Mouse (Mus musculus) bone marrow macrophage, adult 2 months (primary cell): ENCODE measurements around the gene Aspa. TPM values are rescaled to one million over a fixed set of nuclear protein-coding genes. Genes with fewer than 3 reads are reported as not detected.
"Not testable (repeated sequence)": the region's sequence is repeated elsewhere in the genome, so short reads cannot be mapped to it uniquely, and the experiment has no call there.

Experiments used
- H3K27ac ChIP-seq: 2 replicates; pipeline ENCODE4 v1.5.1; 2012; ENCODE audit warnings: low read depth, low read length; ENCODE audit not compliant: insufficient read depth
- H3K4me1 ChIP-seq: 2 replicates; pipeline ENCODE4 v1.6.1; 2012; ENCODE audit warnings: low read length; ENCODE audit not compliant: control insufficient read depth, insufficient read depth
- H3K4me3 ChIP-seq: 2 replicates; pipeline ENCODE4 v1.5.1; 2012; ENCODE audit warnings: mild to moderate bottlenecking, low read length, moderate library complexity; ENCODE audit not compliant: insufficient read depth
- CTCF ChIP-seq: IDR thresholded peaks from 2 replicates; pipeline ENCODE4 v1.5.1; 2012; ENCODE audit warnings: low read depth, mild to moderate bottlenecking, low read length, moderate library complexity
- POLR2A ChIP-seq: IDR thresholded peaks from 2 replicates; pipeline ENCODE4 v1.6.1; 2012; ENCODE audit warnings: mild to moderate bottlenecking, low read depth, low read length, borderline replicate concordance
- polyA plus RNA-seq: library from polyadenylated mRNA; stranded (reverse); fragments of >200 nt; gene quantifications from 2 replicates; pipeline ENCODE4 v1.2.4, GENCODE M21; 2012; ENCODE audit not compliant: missing spikeins, insufficient read depth, insufficient read length

Aspa gene
- 0.25 TPM in 1 of 2 replicates, not detected in the other for polyA plus RNA-seq

DNA sequence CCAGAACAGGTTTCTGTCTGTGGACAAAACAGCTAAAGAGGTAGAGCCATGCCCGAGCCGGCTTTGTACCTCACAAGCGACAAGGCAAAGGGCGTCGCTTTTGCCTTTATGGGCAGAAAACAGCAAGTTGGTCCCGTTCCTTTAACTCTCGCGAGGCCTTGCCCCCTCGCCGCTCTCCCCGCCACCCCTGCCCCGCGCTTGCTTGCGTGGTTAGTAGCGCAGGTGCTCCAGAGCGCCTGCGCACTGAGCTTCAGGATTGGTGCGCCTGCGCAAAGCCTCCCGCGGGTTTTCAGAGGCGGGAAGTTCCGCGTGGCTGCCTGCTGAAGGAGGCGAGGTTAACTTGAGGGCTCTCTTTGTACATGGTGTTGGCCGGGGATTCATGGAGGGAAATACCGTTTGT lies at the start of gene Aspa, which contains the start of the genes Gm49340 and Spata22:
TSS of gene Aspa (minus strand) at position 155 of the 400 bp plus-strand sequence.
TSS of gene Gm49340 (plus strand) at position 300 of the 400 bp plus-strand sequence.
TSS of gene Spata22 (plus strand) at position 300 of the 400 bp plus-strand sequence.
- H3K4me1 ChIP-seq, result peaks cover 7% of the 10 kb centered on the region; the same call in 1 of the 2 replicates
- no peak within 1 kb of the TSS for H3K4me3 ChIP-seq
- TF ChIP-seq POLR2A (no peak), CTCF (no peak)
- no peak within 1 kb of the TSS for H3K27ac ChIP-seq

DNA sequence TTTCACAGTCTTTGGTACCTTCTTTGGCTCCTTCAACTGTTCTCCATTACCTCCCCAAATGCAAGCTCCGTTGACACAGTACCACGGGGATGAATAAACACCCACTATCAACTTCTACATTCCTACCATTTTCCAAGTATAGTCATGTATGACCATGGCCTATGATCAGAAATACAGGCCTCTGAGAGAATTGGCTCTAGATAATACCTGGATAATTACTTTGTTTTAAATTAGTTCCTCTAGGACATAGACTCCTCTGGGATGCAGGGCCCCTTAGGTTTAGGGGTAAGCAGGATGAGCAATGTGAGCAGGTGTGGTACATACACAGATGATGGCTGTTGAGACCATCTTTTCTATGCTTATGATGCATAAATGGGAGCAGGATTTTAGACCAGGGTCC lies 41.5 kb upstream of the Aspa start, which contains the start of gene Olfr376:
TSS of gene Olfr376 (plus strand) at position 301 of the 400 bp plus-strand sequence.
- TF ChIP-seq CTCF (no peak), POLR2A (no peak)
- no peak within 1 kb of the TSS for H3K27ac ChIP-seq
- H3K4me3 ChIP-seq, result no peak within 1 kb of the TSS
- H3K4me1 ChIP-seq, result no peaks in the 10 kb centered on the region

- Histone ChIP-seq H3K4me1 (no peaks in the 10 kb centered on the region), H3K4me3 (no peak within 1 kb of the TSS), H3K27ac (no peak within 1 kb of the TSS)
- no peak for TF ChIP-seq CTCF
- no peak for TF ChIP-seq POLR2A
These were observed 21.1 kb upstream of the Aspa start, which contains the start of gene Olfr20 for GRCm38 (mm10) chr11:73350483-73350882. Gene Olfr20 (plus strand): TSS chr11:73350783.

- H3K4me3 ChIP-seq, result no peak overlapping the region
- no peaks in the 10 kb centered on the region for H3K4me1 ChIP-seq
- TF ChIP-seq POLR2A (no peak), CTCF (no peak)
- H3K27ac ChIP-seq, result no peak overlapping the region
These were observed 7.5 kb upstream of the Aspa start for GRCm38 (mm10) chr11:73336919-73337318.

DNA sequence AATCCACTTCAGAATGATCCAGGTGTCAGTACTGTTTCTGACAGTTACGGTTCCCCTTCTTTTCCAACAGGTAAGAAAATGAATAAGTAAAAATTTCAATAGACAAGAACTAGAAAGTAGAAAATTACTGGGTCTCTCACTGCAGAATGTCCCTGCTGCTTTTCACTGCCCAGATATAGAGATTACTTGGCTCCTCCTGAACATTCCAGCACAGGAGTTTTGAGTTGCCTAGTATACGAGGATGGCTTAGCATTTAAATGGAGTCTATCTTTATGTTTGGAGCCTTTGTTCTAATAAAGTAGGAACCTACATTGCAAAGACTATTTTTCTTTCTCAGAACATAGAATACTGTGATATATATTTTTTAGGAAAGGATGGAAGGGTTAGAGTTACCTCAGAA lies 4.0 kb upstream of the Aspa start:
- Histone ChIP-seq H3K4me3 (no peak overlapping the region), H3K4me1 (no peaks in the 10 kb centered on the region), H3K27ac (no peak overlapping the region)
- TF ChIP-seq POLR2A (no peak), CTCF (no peak)

- H3K27ac ChIP-seq, result no peak overlapping the region
- TF ChIP-seq POLR2A, result no peak
- TF ChIP-seq CTCF, result no peak
- peaks cover 7% of the 10 kb centered on the region; the same call in 1 of the 2 replicates for H3K4me1 ChIP-seq
- H3K4me3 ChIP-seq, result no peak overlapping the region
These were observed 2.0 kb downstream of the Aspa start for GRCm38 (mm10) chr11:73327361-73327760.

- H3K4me1 ChIP-seq, result peaks cover 7% of the 10 kb centered on the region; the same call in 1 of the 2 replicates
- peak overlapping the region; percentile 27 for H3K4me3 ChIP-seq
- no peak overlapping the region for H3K27ac ChIP-seq
- TF ChIP-seq POLR2A (no peak), CTCF (no peak)
These were observed 2.9 kb downstream of the Aspa start for GRCm38 (mm10) chr11:73326485-73326886.

DNA sequence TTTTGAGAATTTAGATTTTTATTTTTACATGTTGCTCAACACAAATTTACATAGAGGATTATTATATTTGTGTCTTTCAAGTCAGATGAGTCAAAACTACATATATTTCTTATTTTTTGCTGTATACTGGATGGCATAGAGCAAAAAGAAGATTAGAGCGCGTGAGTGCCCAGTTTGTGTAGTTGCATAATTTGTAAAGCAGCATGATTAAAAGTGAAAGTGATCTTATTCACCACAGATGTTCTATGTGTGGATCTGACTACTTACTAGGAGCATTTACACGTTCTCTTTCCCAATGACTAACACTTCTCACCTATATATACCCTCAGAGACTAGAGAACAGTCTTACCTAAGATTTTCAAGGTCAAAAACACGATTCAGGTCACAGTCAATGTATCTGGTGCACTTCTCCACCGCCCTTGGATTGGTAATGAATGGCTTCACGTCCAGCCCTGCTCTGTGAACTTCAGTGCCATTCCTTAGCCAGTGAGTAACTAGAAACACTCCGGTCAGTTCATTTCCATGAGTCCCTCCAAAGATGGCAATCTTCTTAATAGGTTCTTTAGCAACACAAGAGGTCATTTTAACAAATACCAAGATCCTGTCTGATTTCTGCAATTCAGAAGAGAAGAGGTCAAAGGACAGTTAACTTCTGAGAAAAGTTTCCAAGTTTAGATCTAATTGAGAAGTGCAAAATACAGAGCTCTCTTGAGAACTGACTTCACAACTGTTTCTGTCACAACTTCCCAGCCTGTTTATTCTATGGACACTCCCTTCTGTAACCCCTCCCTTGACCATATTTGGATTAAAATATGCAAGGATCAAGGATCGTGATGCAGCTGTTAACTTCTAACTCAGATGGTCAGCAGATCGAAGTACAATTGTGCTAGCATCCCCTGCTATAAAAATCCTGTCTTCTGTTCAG lies 5.2 kb downstream of the Aspa start:
- Histone ChIP-seq H3K4me3 (no peak overlapping the region), H3K4me1 (peaks cover 7% of the 10 kb centered on the region; the same call in 1 of the 2 replicates), H3K27ac (no peak overlapping the region)
- TF ChIP-seq CTCF, result no peak
- TF ChIP-seq POLR2A, result no peak

GRCm38 (mm10) chr11:73321064-73321463 lies 8.3 kb downstream of the Aspa start:
- H3K27ac ChIP-seq, H3K4me1 ChIP-seq, H3K4me3 ChIP-seq: not testable (repeated sequence)

DNA sequence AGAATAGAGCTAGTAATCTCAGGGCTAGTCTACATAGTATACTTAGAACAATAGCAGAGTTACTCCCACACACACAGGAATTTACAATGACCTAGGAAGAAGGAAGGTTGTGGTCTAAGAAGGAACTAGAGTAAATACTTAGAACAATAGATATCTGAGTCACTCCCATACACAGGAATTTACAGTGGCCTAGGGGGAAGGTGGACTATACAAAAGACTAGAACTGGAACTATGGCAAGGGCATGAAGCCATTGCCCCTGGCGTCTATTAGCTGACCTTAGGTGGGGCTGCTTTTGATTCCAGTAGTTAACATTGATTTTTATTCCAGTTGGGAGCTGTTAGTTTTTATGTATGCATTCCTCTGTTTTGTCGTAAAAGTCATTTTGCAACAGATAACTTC lies 10.8 kb downstream of the Aspa start:
- not testable (repeated sequence) for H3K27ac ChIP-seq, H3K4me3 ChIP-seq, H3K4me1 ChIP-seq
